Mouse (Mus musculus) heart, embryonic 15.5 days (tissue): ENCODE results near the gene Ncoa5. TPM values are rescaled to one million over a fixed set of nuclear protein-coding genes. Genes with fewer than 3 reads are reported as not detected.

Source experiments
- ATAC-seq: fragments of 200-750 bp; cut with Nextera tagmentation; replicated peaks from 2 replicates; pipeline ENCODE4 v1.8.0; 2017; ENCODE audit warnings: low read depth, moderate TSS enrichment; ENCODE audit not compliant: insufficient number of reproducible peaks, insufficient read depth, low FRiP score
- H3K27ac ChIP-seq: fragments of 300-500 bp; sonication (generic); 2 replicates; pipeline ENCODE4 v1.5.1; 2015; ENCODE audit warnings: mild to moderate bottlenecking, inconsistent platforms
- H3K27me3 ChIP-seq: fragments of 300-500 bp; sonication (generic); 2 replicates; pipeline ENCODE4 v1.6.1; 2015; ENCODE audit warnings: inconsistent platforms
- H3K36me3 ChIP-seq: fragments of 300-500 bp; sonication (generic); 2 replicates; pipeline ENCODE4 v1.6.1; 2015; ENCODE audit warnings: mild to moderate bottlenecking, inconsistent platforms
- H3K4me1 ChIP-seq: fragments of 300-500 bp; sonication (generic); replicated peaks from 2 replicates; pipeline ENCODE4 v1.6.1; 2015; ENCODE audit warnings: inconsistent platforms
- H3K4me2 ChIP-seq: fragments of 300-500 bp; sonication (generic); 2 replicates; pipeline ENCODE4 v1.6.1; 2015; ENCODE audit warnings: inconsistent platforms, mild to moderate bottlenecking, moderate library complexity
- H3K4me3 ChIP-seq: fragments of 300-500 bp; sonication (generic); 2 replicates; pipeline ENCODE4 v1.5.1; 2015; ENCODE audit warnings: mild to moderate bottlenecking, inconsistent platforms
- H3K9ac ChIP-seq: fragments of 300-500 bp; sonication (generic); 2 replicates; pipeline ENCODE4 v1.6.1; 2015; ENCODE audit warnings: mild to moderate bottlenecking, inconsistent platforms
- H3K9me3 ChIP-seq: fragments of 300-500 bp; sonication (generic); replicated peaks from 2 replicates; pipeline ENCODE4 v1.6.1; 2016; ENCODE audit warnings: inconsistent platforms
- WGBS: fragments of 180-500 bp; shearing (Covaris S2); methylation state at CpG from one replicate; pipeline ENCODE4 v1.1.7; 2015; ENCODE audit warnings: mixed read lengths; 5-methylcytosine and 5-hydroxymethylcytosine counted together
- polyA plus RNA-seq: library from polyadenylated mRNA; unstranded; fragments of >200 nt; fragmentation: Nextera tagmentation; extraction: Ambion mirVana; gene quantifications from 2 replicates; pipeline ENCODE4 v1.2.1, GENCODE M21; 2015

Gene Ncoa5
- polyA plus RNA-seq, 1 experiment from 2014 or later, result 38.6 TPM

- Histone ChIP-seq H3K27me3 (peaks cover 83% of the 10 kb centered on the region), H3K4me1 (peaks cover 23% of the 10 kb centered on the region), H3K9ac (no peak overlapping the region), H3K27ac (no peak overlapping the region), H3K4me3 (no peak overlapping the region), H3K4me2 (no peak overlapping the region), H3K9me3 (no peaks in the 10 kb centered on the region), H3K36me3 (no peaks in the 10 kb centered on the region)
- 36% methylated on average over 13 of the region's 13 CpGs for WGBS
- no peak for ATAC-seq
These were observed 82.2 kb downstream of the Ncoa5 start for GRCm38 (mm10) chr2:164952448-164952847.

GRCm38 (mm10) chr2:164951745-164952144, 82.9 kb downstream of the Ncoa5 start:
- Histone ChIP-seq H3K4me3 (no peak overlapping the region), H3K9me3 (no peaks in the 10 kb centered on the region), H3K4me1 (peaks cover 23% of the 10 kb centered on the region), H3K4me2 (no peak overlapping the region), H3K27me3 (peaks cover 90% of the 10 kb centered on the region), H3K27ac (no peak overlapping the region), H3K36me3 (no peaks in the 10 kb centered on the region), H3K9ac (no peak overlapping the region)
- ATAC-seq, result no peak
- WGBS, result 79% methylated on average over 4 of the region's 4 CpGs

- Histone ChIP-seq H3K27ac (no peak overlapping the region), H3K4me3 (0 out of 2 replicates have a peak overlapping the region, but pooled peaks have one; percentile 3), H3K27me3 (peaks cover 93% of the 10 kb centered on the region), H3K36me3 (no peaks in the 10 kb centered on the region), H3K4me1 (peaks cover 23% of the 10 kb centered on the region), H3K9ac (no peak overlapping the region), H3K4me2 (no peak overlapping the region), H3K9me3 (no peaks in the 10 kb centered on the region)
- WGBS, result 24% methylated on average over 13 of the region's 13 CpGs
- no peak for ATAC-seq
These were observed 84.2 kb downstream of the Ncoa5 start for GRCm38 (mm10) chr2:164950501-164950900.

Other genes with a start within 250 kb of the Ncoa5 start
- gene Snx21, start 249.0 kb downstream of the Ncoa5 start, polyA plus RNA-seq, result 42.5 and 43.4 TPM in 2 replicates
- 12.0 and 15.0 TPM in 2 replicates for gene Acot8, start 230.0 kb downstream of the Ncoa5 start, polyA plus RNA-seq
- 4.9 TPM in 2 replicates for gene Zswim3, start 229.8 kb downstream of the Ncoa5 start, polyA plus RNA-seq
- gene Zswim1, start 212.2 kb downstream of the Ncoa5 start, polyA plus RNA-seq, result 8.1 and 10.3 TPM in 2 replicates
- gene Spata25, start 206.3 kb downstream of the Ncoa5 start, polyA plus RNA-seq, result not detected in 2 replicates
- gene Ctsa, start 202.0 kb downstream of the Ncoa5 start, polyA plus RNA-seq, result 167 and 180 TPM in 2 replicates
- gene Neurl2, start 201.4 kb downstream of the Ncoa5 start, polyA plus RNA-seq, result 43.3 and 47.1 TPM in 2 replicates
- gene Pltp, start 177.2 kb downstream of the Ncoa5 start, polyA plus RNA-seq, result 14.0 and 71.8 TPM in 2 replicates
- 53.4 and 56.4 TPM in 2 replicates for gene Pcif1, start 155.6 kb downstream of the Ncoa5 start, polyA plus RNA-seq
- 5.9 and 10.9 TPM in 2 replicates for gene Zfp335, start 123.1 kb downstream of the Ncoa5 start, polyA plus RNA-seq
- 0.81 and 4.5 TPM in 2 replicates for gene Mmp9, start 94.1 kb downstream of the Ncoa5 start, polyA plus RNA-seq
- 0.21 and 0.53 TPM in 2 replicates for gene Slc12a5, start 74.1 kb downstream of the Ncoa5 start, polyA plus RNA-seq
- gene Cd40, start 20.8 kb upstream of the Ncoa5 start, polyA plus RNA-seq, result 6.0 and 9.8 TPM in 2 replicates
- gene 1700025C18Rik, start 55.9 kb upstream of the Ncoa5 start, polyA plus RNA-seq, result not detected in 2 replicates
- gene Cdh22, start 200.0 kb upstream of the Ncoa5 start, polyA plus RNA-seq, result 0.15 and 0.36 TPM in 2 replicates